Mouse (Mus musculus) olfactory bulb, adult 2 months (tissue): Measurements from ENCODE around the gene Reep3.

Source experiments
- CTCF ChIP-seq: fragments of 200-500 bp; IDR thresholded peaks from 2 replicates; pipeline ENCODE4 v1.5.1; 2012; ENCODE audit warnings: low read depth, mild to moderate bottlenecking, low read length, moderate library complexity; ENCODE audit not compliant: insufficient read depth
- POLR2A ChIP-seq: fragments of 200-500 bp; IDR thresholded peaks from 2 replicates; pipeline ENCODE4 v1.6.1; 2012; ENCODE audit warnings: mild to moderate bottlenecking, low read depth, low read length, moderate library complexity; ENCODE audit not compliant: insufficient read depth

DNA sequence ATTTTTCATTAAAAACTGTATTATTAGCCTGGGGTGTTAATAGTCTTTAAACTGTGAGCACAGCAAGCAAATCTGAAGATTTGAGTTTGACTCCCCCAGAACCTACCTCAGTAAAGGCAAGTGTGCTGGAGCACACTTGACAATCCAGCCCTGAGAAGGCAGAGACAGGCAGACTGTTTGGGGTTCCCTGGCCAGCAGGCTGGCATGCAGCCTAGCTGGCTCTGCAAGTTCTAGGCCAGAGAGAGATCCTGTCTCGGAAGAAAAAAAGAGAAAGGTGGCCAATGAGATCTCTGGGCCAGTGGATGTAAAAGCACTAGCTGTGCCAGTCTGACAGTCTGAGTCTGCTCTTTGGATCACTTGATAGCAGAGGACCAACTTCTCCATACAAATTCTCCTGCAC is 32.8 kb upstream of the Reep3 start:
- TF ChIP-seq POLR2A (no peak), CTCF (no peak)
